Mouse (Mus musculus) urinary bladder, postnatal 14 days (tissue): Measurements from ENCODE around the gene Mpped1.

ENCODE experiments used
- DNase-seq: peaks from one replicate; pipeline ENCODE4 v3.0.0; 2021; ENCODE audit warnings: low spot score

The Mpped1 gene

DNA sequence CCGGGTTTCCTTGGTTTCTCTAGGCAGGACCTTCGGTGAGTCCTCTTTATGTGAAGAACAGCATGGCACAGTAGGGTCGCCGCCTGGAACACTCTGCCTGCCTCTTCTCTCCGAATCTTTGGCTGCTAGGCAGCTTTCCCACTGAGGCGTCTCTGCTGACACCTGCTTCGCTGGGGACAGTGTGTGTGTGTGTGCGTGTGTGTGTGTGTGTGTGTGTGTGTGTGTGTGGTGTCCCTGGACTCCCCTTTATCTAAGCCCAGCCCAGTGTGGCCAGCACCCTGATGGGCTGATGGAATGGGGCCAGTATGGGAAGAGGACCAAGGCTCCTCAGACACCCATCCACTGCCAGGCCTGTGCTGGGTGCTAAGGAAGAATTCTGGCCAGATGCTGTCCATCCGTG is 9.8 kb downstream of the Mpped1 start:
- no peak for DNase-seq

DNA sequence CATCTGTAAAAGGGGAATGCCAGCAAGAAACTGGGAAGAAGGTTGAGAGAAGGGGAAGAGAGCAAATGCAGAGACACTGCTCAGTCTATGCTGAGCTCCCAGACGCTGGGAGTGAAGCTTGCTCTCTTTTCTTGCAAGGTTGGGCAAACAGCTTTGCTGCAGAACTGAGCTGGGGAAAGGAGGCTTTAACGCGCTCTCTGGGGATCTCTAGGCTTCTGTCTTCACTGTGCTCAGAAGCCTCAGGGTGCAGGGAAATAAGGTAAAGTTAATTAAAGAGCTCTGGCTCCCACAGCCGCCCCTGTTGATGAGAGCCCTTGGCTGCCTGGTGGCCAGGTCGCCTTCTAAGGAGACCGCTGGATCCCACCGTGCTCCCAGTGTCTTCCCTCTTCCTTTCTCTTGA is 17.7 kb downstream of the Mpped1 start:
- DNase-seq, result no peak

DNA sequence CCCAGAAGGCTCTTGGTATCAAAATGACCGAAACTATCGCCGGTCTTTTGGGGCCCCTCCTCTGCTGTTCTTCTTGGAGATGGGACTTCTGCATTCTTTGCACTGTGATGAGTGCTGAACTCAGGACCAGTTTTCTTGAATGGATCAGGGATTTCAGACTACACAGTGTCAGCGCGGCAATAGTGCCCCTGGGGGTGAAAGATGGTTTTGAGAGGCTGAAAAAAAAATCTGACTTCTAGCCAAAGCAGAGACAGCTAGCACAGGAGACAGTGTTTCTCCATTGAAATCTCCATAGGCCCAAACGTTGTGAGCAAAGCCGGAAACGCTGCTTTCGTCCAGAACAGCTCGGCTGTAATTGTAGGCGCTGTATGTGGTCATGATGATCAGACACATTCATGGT is 19.7 kb downstream of the Mpped1 start:
- DNase-seq, result no peak

DNA sequence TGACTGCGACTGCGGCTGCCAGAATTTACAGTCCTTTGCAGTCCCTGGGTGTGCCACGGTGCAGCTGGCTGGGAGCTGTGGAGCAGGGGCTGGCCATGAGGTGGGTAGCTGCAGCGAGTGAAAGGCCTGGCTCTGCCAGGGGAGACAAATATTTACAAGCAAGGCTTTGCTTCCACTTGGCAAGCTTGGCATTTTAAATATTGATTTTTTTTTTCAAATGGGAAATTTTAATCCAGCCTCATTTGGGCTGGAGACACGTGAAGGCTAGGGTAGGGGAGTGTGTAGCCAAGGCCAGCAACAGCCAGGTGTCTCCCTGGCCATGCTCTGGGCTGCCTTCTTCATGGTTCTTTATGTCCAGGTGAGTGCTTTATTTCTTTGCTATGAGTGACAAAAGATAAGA is 21.7 kb downstream of the Mpped1 start:
- no peak for DNase-seq

DNA sequence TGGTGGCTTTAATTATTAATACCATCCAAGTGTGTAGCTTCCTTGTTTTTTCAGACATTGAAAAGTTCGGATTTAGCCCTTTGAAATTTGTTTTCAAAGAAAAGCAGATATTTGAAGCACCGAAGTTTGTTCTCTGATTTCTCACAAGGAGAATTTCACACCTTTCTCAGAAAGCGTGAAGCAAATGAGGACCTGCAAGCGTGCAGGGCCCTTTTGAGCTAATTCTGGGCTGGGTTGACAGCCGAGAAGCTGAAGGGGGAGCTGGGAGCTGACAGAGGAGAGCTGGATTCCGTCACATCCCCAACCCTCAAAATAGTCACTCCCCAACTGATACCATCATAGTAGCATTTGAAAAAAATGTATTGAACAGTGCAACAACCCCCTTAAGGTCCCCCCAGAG is 34.8 kb downstream of the Mpped1 start:
- DNase-seq, result no peak

DNA sequence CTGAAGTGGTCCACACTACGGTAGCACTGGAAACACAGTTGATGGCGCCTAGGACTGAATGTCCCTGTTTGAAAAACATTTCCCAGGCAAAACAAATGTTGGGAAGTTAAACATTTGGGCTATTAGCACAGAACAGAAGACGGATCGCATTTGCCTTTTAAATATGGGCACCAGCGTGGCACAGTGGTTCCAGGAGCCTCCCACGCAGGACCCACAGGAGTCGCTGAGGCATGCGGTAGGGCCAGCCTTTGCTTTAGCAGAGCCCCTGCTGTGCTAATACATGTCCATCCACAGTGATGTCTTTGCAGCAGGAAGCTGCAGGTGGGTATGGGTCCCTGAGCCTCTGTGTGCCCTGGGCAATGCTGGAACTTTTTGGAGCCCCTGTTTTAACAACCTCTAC is 48.7 kb downstream of the Mpped1 start:
- DNase-seq, result no peak

DNA sequence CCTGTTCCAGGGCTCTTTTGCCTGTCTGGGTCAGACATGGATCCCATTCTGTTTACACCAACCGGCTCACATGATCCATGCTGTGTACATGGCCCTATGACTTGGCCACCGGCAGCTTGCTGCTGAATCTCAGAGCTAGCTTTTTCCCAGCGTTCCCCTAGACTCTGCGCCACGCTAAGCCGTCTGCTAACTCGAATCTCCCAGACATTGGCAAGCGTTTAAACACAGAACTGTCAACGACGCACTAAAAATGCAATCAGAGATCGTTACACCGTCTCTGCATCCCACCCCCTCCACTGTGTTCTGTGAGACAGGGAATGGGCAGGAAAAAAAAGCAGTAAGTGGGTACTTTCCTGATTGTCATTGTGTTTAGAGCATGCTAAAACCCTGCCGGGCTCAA is 50.0 kb downstream of the Mpped1 start:
- DNase-seq, result no peak

DNA sequence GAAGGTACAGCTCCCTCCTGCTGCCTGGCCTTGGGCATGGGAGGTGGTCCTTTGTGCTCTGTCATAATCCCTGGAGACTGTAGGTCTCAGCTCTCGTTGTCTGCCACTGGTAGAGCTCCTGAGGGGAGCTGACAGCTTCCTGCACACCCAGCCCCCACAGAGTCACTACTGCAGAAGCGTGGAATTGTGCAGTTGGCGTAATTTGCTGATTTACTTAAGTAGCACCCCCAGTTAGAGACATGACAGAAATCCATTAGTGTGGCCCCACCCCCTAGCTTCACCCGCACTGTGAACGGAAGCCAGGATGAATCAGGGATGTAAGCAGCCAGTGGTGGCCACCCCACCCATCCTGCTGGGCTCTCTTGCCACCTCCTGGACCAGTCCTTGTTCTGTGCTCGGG is 53.0 kb downstream of the Mpped1 start:
- DNase-seq, result no peak

DNA sequence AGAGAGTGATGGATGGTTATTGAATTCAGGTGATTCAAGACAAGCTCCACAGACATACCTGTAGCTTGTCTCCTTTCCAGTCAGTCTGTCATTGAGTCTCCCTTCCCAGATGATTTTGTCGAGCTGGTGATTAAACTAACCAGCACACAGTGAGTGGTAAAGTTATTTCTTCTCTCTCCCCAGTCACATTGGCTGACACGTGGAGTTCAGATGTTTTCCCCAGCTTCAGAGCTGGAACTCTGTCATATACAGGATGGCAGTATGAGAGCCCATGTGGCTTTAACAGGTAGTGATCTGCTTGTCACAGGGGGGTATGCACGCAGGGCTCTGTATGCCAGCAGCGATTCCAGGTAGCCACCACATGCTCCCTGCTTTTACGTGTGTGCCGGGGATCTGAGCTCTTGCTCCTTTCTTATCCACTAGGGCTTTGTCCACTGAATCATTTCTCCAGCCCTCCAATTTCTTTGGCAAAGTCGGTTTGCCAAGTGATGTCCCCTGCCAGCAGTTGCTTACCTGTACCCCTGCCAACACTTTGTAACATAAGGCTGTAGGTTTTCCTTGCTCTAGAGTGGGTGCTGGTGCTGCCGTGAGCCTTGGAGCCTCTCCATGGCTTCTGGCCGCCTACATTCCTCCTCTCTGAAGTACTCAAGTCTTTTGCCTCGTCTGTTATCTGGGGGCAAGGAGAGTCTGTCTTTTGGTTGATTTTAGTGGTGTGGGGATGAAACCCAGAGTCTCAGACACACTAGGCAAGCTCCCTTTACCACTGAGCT is 61.9 kb downstream of the Mpped1 start:
- no peak for DNase-seq

DNA sequence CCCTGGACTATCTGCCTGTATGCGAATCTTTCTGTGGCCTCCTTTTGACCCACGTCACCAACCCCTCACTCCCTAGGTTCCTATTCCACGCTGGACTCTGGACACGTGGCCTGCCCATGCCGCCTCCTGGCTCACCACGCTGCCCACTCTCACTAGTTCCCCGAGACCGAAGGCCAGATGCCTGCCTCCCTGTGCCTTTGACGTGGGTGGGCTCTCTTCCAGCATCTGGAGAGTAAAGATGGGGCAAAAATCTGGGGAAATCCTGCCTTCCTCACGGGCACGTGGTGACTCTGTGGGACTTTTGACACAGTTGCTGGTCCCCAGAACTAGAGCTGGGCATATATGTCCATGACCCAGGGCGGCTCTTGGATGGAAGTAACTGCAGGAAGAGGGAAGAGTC is 63.2 kb downstream of the Mpped1 start:
- no peak for DNase-seq

DNA sequence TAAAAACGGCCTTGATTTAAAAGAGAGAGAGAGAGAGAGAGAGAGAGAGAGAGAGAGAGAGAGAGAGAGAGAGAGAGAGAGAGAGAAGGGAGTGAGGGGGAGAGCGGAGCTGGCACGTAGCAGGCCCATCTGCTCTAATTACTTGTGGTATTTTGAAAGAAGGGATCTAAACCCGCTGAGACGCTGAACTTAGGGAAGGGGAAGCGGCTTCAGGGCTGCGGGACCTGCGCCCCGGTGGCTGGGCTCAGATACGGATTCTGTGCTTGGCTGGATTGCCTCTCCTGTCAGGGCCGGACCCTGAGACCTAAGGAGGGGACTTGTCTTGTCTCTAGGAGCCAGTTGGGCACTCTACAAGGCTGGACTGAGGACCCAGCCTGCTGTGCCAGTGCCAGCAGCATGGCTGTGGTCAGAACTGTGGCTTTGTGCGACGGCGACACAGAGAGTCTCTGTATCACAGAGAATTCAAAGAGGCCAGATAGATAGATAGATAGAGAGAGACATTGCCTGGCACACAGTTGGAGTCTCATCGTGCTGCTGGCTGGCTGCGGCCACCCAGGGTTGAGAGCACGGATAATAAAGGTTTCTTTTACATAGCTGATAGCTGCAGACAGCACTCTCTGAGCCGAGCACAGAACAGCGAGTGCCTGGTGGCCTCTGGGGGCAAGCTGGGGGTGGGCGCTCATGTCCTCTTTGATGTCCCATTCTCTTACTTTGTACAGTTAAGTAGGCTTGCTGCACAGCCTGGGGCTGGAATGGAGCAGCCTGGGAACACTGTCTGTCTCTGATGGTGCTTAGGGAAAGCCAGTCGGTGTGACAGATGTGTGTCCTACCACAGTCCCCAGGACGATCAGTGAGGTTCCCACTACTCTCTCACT is 63.9 kb downstream of the Mpped1 start:
- no peak for DNase-seq

DNA sequence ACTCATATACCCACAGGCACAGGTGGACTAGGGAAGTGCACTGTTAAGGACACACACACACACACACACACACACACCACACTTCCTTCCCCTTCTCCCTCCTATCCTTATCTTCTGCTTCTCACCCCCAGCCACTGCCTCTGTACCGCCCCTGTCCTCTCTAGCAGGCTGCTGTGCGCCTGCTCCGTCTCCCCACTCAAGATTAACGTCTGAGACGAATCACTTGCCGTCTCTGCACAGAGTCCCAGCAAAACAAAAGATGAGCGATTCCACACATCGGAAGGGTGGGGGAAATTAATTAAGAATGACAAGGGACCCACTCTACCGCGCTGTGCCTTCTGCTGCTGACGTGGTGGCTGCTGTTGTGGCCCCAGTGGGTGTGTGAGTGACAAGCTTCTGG is 66.5 kb downstream of the Mpped1 start:
- DNase-seq, result no peak

DNA sequence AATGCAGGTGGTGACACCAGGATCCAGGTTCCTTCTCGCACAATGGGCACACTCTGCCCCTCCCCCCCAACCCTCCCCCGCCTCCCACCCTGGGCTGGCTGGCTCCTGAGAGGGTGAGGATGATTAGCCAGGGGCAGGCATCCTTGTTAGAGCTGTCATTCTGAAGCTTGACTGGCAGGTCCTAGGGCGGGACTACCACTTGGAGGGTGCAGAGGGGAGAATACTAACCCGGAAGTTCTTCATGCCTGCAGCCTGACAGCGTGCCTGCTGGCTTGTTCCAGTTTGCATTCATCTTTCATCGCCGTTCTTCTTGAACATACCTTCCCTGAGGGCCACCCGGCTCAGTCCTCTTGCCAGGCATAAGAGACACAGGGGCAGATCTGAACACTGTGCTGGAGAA is 67.3 kb downstream of the Mpped1 start:
- no peak for DNase-seq

DNA sequence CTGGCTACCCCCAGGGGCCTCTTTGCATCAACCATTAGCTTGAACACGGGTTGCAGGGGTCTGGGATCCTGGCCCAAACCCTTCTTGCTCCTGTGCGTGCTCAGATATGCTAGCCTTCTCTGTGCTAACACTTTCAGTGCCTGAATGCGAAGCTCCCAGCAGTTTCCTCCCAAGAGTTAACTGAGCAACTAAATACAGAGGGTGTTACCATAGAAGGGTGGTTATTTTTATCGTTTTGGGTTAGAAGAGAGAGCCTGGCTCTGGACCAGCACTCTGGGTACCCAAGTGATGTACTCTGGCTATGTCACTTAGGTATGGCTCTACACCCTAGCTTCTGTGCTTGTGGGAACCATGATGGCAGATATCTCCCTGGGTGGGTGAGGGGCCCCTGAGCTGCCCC is 68.2 kb downstream of the Mpped1 start:
- no peak for DNase-seq

DNA sequence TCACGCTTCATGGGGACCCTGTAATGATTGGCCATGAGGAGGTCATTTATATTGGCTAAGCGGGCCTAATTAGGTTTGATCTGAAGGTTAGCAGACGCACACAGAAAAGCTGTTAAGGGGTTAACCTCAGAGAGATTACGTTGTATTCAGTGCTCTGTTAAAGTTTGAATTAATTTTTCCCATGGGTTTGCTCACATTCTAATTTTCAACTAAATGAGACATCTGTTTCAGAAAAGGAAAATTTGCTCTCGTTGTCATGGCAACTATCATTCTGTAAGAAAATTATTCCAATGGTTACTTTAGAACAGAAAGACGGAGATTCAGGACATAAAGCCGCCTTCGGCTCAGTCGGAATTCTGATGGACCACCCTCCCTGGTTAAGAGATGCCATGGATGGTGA is 68.9 kb downstream of the Mpped1 start:
- DNase-seq, result no peak

DNA sequence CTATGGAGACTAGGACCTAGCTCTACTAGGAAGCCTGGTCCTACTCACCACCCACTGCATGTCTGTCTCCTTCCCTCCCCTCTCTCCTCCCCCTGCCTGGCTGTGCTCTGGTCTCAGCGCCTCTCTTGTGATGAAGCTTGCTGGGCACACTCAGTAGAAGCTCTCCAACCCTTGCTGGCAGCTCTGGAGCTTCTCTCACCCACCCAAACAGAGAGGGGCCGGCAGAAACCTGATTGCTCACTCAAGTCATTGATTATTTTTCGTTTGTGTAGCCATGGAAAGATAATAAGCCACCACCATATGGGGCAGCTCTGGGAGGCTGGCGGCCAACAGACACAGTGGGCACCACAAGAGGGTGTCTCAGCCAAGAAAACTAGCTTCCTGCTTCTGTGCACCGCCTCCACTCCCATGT is 74.1 kb downstream of the Mpped1 start:
- no peak for DNase-seq

DNA sequence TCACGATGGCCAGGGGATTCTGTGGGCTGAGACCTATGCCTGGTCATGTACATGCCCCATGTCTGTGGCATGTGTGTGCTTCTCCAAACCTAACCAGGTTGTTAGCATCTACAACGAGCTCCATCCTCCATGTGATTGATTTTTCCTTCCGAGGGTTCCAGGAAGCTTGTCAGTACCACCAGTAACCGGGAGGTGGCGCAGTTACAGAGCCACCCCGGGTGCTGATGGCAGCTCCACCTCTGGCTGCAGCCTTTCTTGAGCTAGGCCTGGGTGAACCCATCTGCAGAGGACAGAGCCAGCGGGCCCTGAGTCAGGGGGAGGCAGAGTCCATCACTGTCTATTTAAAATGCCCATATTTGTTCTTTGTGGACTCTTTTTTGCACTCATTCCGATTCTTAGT is 77.9 kb downstream of the Mpped1 start:
- DNase-seq, result peak; percentile 63

DNA sequence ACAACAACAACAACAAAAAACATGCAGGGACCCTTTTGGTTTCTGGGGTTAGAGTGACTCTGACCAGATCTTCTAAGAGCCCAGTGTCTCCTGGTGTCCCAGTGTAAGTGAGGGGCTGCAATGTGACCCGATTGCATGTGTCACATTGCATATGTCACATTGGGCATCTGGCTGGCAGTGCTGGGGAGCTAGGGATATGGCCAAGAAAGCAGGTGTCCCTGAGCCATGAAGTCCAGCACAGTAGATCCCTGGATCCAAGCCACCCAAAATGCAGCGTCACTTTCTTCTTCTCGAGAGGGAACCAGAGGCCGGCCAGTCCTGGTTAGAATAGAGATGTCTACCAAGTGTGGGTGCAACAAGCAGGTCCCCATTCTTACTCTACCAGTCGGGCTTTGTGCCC is 86.4 kb downstream of the Mpped1 start:
- DNase-seq, result no peak

DNA sequence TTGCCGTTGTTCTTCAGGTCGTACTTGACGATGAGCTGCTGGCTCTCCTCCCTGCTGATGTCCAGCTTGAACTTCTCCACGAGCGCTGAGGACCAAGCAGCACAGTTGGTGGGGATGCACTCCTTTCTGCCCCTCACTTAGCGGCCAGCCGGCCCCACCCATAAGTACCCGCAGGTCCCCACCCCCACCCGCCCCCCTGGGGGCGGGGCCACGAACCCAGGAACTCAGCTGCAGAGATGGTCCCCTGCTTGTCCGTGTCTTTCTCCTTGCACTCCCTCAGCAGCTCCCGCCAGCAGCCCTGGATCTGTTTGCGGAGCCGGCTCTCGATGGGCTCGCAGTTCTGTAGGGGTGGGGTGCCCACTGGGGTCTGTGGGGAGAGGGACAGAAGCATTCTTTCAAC is 91.7 kb downstream of the Mpped1 start:
- DNase-seq, result no peak

DNA sequence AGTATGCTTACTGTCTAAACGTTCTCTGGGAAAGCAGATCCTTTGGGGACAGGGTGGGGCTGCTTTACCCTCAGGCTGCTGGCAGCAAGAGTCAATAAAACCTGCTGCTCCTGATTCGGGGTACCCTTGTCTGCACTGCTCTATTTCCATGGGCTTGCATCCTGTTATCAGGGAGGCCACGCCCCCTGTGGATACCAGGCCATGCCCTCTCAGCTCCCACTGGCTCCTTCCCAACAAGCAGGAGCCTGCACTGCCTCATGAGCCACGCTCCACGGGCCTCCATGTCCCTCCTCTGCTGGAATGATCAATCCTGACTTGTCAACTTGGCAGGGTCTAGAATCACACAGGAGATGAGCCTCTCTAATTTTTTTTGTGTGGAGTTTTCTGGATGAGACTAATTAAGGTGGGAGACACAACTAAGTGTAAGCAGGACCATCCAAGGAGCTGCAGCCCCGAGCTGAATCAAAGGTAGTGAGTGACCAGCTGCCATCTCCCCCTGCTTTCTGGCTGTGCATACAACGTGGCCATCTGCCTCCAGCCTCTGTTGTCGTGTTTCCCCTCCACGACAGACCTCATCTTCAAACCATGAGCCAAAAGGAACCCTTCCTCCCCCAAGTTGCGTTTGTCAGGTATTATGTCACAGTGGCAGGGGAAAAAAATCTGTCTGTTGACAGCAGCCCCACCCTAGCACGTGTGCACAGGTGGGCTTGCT is 98.0 kb downstream of the Mpped1 start:
- no peak for DNase-seq

DNA sequence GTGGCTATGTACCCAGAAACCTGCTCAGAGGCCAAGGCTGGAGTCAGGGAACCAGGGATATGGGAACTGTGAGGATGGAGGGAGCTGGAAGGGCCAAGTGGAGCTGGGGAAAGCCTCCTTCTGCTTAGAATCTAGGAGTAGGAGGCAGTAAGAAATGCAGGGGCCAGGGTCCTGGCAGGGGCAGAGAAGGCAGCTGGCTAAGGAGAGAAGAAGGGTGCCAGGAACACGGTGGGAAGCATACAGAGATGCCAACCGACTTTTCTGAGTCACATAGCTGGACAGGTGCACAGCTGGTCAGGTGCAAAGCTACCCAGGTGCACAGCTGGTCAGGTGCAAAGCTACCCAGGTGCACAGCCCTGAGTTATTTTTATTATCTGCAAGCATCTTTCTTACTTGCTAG is 98.6 kb downstream of the Mpped1 start:
- DNase-seq, result no peak

DNA sequence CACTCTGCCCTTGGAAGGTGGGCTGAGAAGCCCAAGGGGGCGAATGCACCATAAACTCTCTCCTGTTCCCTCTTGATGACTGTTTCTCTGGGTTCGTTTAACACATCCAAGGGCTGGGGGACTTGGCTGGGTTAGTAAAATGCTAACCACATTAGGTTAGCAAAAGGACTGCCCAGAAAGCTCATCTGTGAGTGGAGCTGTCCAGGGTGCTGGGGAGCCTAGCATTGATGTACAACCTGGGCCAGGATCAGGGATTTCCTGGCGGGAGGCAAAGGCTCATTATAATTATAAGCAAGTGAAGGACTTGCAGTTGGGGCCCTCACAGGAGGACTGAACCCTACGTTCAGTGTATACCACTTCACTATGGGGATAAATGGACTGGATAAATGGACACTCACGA is 100.6 kb downstream of the Mpped1 start:
- DNase-seq, result peak; percentile 35

DNA sequence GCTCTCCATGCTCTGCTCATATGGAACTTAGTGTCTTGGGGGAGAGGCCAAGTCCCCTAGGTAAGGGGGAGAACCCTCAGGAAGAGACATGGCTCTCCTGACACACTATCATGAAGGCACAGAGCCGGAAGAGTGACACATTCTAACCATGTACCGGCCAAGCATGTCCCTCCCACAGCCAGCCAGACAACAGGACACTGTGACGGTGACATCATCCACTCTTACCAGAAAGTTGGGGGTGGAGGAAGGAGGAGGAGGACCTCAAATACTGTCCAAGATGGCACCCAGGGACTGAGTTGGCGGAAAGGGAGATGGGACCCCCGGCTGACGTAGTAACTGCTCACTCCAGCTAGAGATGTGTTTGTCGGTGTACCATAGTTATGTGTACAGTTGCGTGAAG is 104.6 kb downstream of the Mpped1 start:
- DNase-seq, result no peak
